Mouse (Mus musculus) intestine, embryonic 15.5 days (tissue): ENCODE measurements around the gene Olfr1039. TPM values are rescaled to one million over a fixed set of nuclear protein-coding genes. Genes with fewer than 3 reads are reported as not detected.
"Not testable (repeated sequence)": the region's sequence is repeated elsewhere in the genome, so short reads cannot be mapped to it uniquely, and the experiment has no call there.

Experiments used
- ATAC-seq: fragments of 200-750 bp; cut with Nextera tagmentation; 2 replicates; pipeline ENCODE4 v1.8.0; 2017; ENCODE audit warnings: moderate TSS enrichment, moderate library complexity
- H3K27ac ChIP-seq: fragments of 300-500 bp; sonication (generic); 2 replicates; pipeline ENCODE4 v1.5.1; 2015; ENCODE audit warnings: mild to moderate bottlenecking, inconsistent platforms
- H3K27me3 ChIP-seq: fragments of 300-500 bp; sonication (generic); replicated peaks from 2 replicates; pipeline ENCODE4 v1.6.1; 2015; ENCODE audit warnings: inconsistent platforms
- H3K36me3 ChIP-seq: fragments of 300-500 bp; sonication (generic); 2 replicates; pipeline ENCODE4 v1.6.1; 2015; ENCODE audit warnings: inconsistent platforms
- H3K4me1 ChIP-seq: fragments of 300-500 bp; sonication (generic); replicated peaks from 2 replicates; pipeline ENCODE4 v1.6.1; 2015; ENCODE audit warnings: inconsistent platforms
- H3K4me2 ChIP-seq: fragments of 300-500 bp; sonication (generic); replicated peaks from 2 replicates; pipeline ENCODE4 v1.6.1; 2015; ENCODE audit warnings: mild to moderate bottlenecking, inconsistent platforms
- H3K4me3 ChIP-seq: fragments of 300-500 bp; sonication (generic); replicated peaks from 2 replicates; pipeline ENCODE4 v1.5.1; 2015; ENCODE audit warnings: inconsistent platforms
- H3K9ac ChIP-seq: fragments of 300-500 bp; sonication (generic); 2 replicates; pipeline ENCODE4 v1.6.1; 2015; ENCODE audit warnings: inconsistent platforms
- H3K9me3 ChIP-seq: fragments of 300-500 bp; sonication (generic); 2 replicates; pipeline ENCODE4 v1.6.1; 2016; ENCODE audit warnings: inconsistent platforms
- WGBS: fragments of 180-500 bp; shearing (Covaris S2); methylation state at CpG from one replicate; pipeline ENCODE4 v1.1.7; 2015; 5-methylcytosine and 5-hydroxymethylcytosine counted together
- polyA plus RNA-seq: library from polyadenylated mRNA; unstranded; fragments of >200 nt; fragmentation: Nextera tagmentation; extraction: Ambion mirVana; gene quantifications from 2 replicates; pipeline ENCODE4 v1.2.1, GENCODE M21; 2015

Olfr1039 gene
- polyA plus RNA-seq: not detected in 2 replicates

GRCm38 (mm10) chr2:86135828-86136227, at the start of gene Olfr1039:
Gene Olfr1039, minus strand, starts transcription at chr2:86135928.
- ATAC-seq: no peak
- Histone ChIP-seq H3K36me3 (no peaks in the 10 kb centered on the region), H3K27me3 (no peaks in the 10 kb centered on the region), H3K27ac (no peak within 1 kb of the TSS), H3K4me2 (no peak within 1 kb of the TSS), H3K9me3 (no peaks in the 10 kb centered on the region), H3K4me1 (no peaks in the 10 kb centered on the region), H3K4me3 (no peak within 1 kb of the TSS), H3K9ac (no peak within 1 kb of the TSS)
- WGBS: 96% methylated on average over 1 of the region's 1 CpGs

GRCm38 (mm10) chr2:86179950-86180349, 44.2 kb upstream of the Olfr1039 start:
- ATAC-seq: no peak
- no peaks in the 10 kb centered on the region for H3K9me3 ChIP-seq
- no peak overlapping the region for H3K4me3 ChIP-seq
- H3K27me3 ChIP-seq: no peaks in the 10 kb centered on the region
- H3K4me1 ChIP-seq: no peaks in the 10 kb centered on the region
- H3K9ac ChIP-seq: no peak overlapping the region
- WGBS: 76% methylated on average over 3 of the region's 3 CpGs
- H3K36me3 ChIP-seq: no peaks in the 10 kb centered on the region
- no peak overlapping the region for H3K27ac ChIP-seq
- no peak overlapping the region for H3K4me2 ChIP-seq

- Histone ChIP-seq H3K4me3 (no peak within 1 kb of the TSS), H3K4me2 (no peak within 1 kb of the TSS), H3K36me3 (no peaks in the 10 kb centered on the region), H3K27ac (no peak within 1 kb of the TSS), H3K4me1 (no peaks in the 10 kb centered on the region), H3K9me3 (no peaks in the 10 kb centered on the region), H3K27me3 (no peaks in the 10 kb centered on the region), H3K9ac (no peak within 1 kb of the TSS)
- ATAC-seq: no peak
Observed at GRCm38 (mm10) chr2:86177720-86178119, 42.0 kb upstream of the Olfr1039 start, which contains the start of gene Olfr1044. Gene Olfr1044, minus strand, starts transcription at chr2:86177820.

GRCm38 (mm10) chr2:86175422-86175821, 39.7 kb upstream of the Olfr1039 start:
- ATAC-seq, H3K9me3 ChIP-seq, H3K36me3 ChIP-seq, H3K9ac ChIP-seq, H3K4me3 ChIP-seq, H3K4me1 ChIP-seq, H3K4me2 ChIP-seq, H3K27ac ChIP-seq, H3K27me3 ChIP-seq: not testable (repeated sequence)
- 84% methylated on average over 7 of the region's 7 CpGs for WGBS

GRCm38 (mm10) chr2:86167422-86167821, 31.7 kb upstream of the Olfr1039 start, which contains the start of gene Olfr1043:
Gene Olfr1043, minus strand, starts transcription at chr2:86167522.
- ATAC-seq: no peak
- WGBS: 94% methylated on average over 2 of the region's 2 CpGs
- H3K36me3 ChIP-seq: no peaks in the 10 kb centered on the region

GRCm38 (mm10) chr2:86161738-86162137, 26.0 kb upstream of the Olfr1039 start, which contains the start of gene Olfr1042:
Gene Olfr1042, minus strand, starts transcription at chr2:86161838.
- no peaks in the 10 kb centered on the region for H3K9me3 ChIP-seq
- 81% methylated on average over 2 of the region's 2 CpGs for WGBS
- H3K27ac ChIP-seq: no peak within 1 kb of the TSS
- ATAC-seq: no peak
- no peaks in the 10 kb centered on the region for H3K36me3 ChIP-seq
- H3K4me1 ChIP-seq: no peaks in the 10 kb centered on the region
- no peak within 1 kb of the TSS for H3K4me2 ChIP-seq
- no peaks in the 10 kb centered on the region for H3K27me3 ChIP-seq
- H3K4me3 ChIP-seq: no peak within 1 kb of the TSS
- no peak within 1 kb of the TSS for H3K9ac ChIP-seq

More at GRCm38 (mm10) chr2:86167422-86167821, 31.7 kb upstream of the Olfr1039 start, which contains the start of gene Olfr1043:
- Histone ChIP-seq H3K9me3 (no peaks in the 10 kb centered on the region), H3K4me3 (no peak within 1 kb of the TSS), H3K27ac (no peak within 1 kb of the TSS), H3K9ac (no peak within 1 kb of the TSS), H3K4me2 (no peak within 1 kb of the TSS), H3K4me1 (no peaks in the 10 kb centered on the region), H3K27me3 (no peaks in the 10 kb centered on the region)

- WGBS: 80% methylated on average over 1 of the region's 1 CpGs
- Histone ChIP-seq H3K27ac (no peak within 1 kb of the TSS), H3K4me3 (no peak within 1 kb of the TSS), H3K9ac (no peak within 1 kb of the TSS), H3K9me3 (no peaks in the 10 kb centered on the region), H3K4me1 (no peaks in the 10 kb centered on the region), H3K4me2 (no peak within 1 kb of the TSS), H3K36me3 (no peaks in the 10 kb centered on the region), H3K27me3 (no peaks in the 10 kb centered on the region)
- no peak for ATAC-seq
Observed at GRCm38 (mm10) chr2:86146632-86147031, 10.9 kb upstream of the Olfr1039 start, which contains the start of gene Olfr1040. Gene Olfr1040, minus strand, starts transcription at chr2:86146732.

- H3K4me3 ChIP-seq: no peak within 1 kb of the TSS
- ATAC-seq: no peak
- no peaks in the 10 kb centered on the region for H3K9me3 ChIP-seq
- H3K27me3 ChIP-seq: no peaks in the 10 kb centered on the region
- no peak within 1 kb of the TSS for H3K9ac ChIP-seq
- no peaks in the 10 kb centered on the region for H3K4me1 ChIP-seq
- 87% methylated on average over 2 of the region's 2 CpGs for WGBS
- H3K27ac ChIP-seq: no peak within 1 kb of the TSS
- H3K36me3 ChIP-seq: no peaks in the 10 kb centered on the region
- H3K4me2 ChIP-seq: no peak within 1 kb of the TSS
Observed at GRCm38 (mm10) chr2:86087285-86087684, 48.4 kb downstream of the Olfr1039 start, which contains the start of gene Olfr1037. Gene Olfr1037, minus strand, starts transcription at chr2:86087385.

- H3K9ac ChIP-seq, H3K27ac ChIP-seq, H3K4me1 ChIP-seq, H3K36me3 ChIP-seq, H3K27me3 ChIP-seq, ATAC-seq, H3K9me3 ChIP-seq, H3K4me3 ChIP-seq, H3K4me2 ChIP-seq: not testable (repeated sequence)
- WGBS: 80% methylated on average over 1 of the region's 1 CpGs
Observed at GRCm38 (mm10) chr2:86080478-86080877, 55.2 kb downstream of the Olfr1039 start.

Other genes starting within 250 kb of the Olfr1039 start
- not detected in 2 replicates for gene Olfr1024, start 230.9 kb downstream of the Olfr1039 start, polyA plus RNA-seq
- not detected in 2 replicates for gene Olfr1025-ps1, start 220.7 kb downstream of the Olfr1039 start, polyA plus RNA-seq
- not detected in 2 replicates for gene Olfr1026, start 214.4 kb downstream of the Olfr1039 start, polyA plus RNA-seq
- gene Olfr1028, start 185.5 kb downstream of the Olfr1039 start, polyA plus RNA-seq: not detected in 2 replicates
- gene Olfr1029, start 162.0 kb downstream of the Olfr1039 start, polyA plus RNA-seq: not detected in 2 replicates
- gene Olfr1030, start 156.7 kb downstream of the Olfr1039 start, polyA plus RNA-seq: not detected in 2 replicates
- not detected in 2 replicates for gene Olfr1031, start 145.6 kb downstream of the Olfr1039 start, polyA plus RNA-seq
- gene Olfr1032, start 130.4 kb downstream of the Olfr1039 start, polyA plus RNA-seq: not detected in 2 replicates
- gene Olfr1033, start 115.3 kb downstream of the Olfr1039 start, polyA plus RNA-seq: 2.8 and 3.4 TPM in 2 replicates
- 0.03 and 0.06 TPM in 2 replicates for gene Olfr1034, start 90.1 kb downstream of the Olfr1039 start, polyA plus RNA-seq
- gene Olfr1036, start 61.9 kb downstream of the Olfr1039 start, polyA plus RNA-seq: not detected in 2 replicates
- gene Olfr1037, start 48.5 kb downstream of the Olfr1039 start, polyA plus RNA-seq: not detected in 2 replicates
- gene Olfr1040, start 10.8 kb upstream of the Olfr1039 start, polyA plus RNA-seq: not detected in 2 replicates
- not detected in 2 replicates for gene Olfr1042, start 25.9 kb upstream of the Olfr1039 start, polyA plus RNA-seq
- not detected in 2 replicates for gene Olfr1043, start 31.6 kb upstream of the Olfr1039 start, polyA plus RNA-seq
- gene Olfr1044, start 41.9 kb upstream of the Olfr1039 start, polyA plus RNA-seq: not detected in 2 replicates
- gene Olfr52, start 49.8 kb upstream of the Olfr1039 start, polyA plus RNA-seq: not detected in 2 replicates
- gene Olfr1045, start 67.1 kb upstream of the Olfr1039 start, polyA plus RNA-seq: not detected in 2 replicates
- not detected in 2 replicates for gene Olfr1046, start 83.4 kb upstream of the Olfr1039 start, polyA plus RNA-seq
- gene Olfr1047, start 95.5 kb upstream of the Olfr1039 start, polyA plus RNA-seq: not detected in 2 replicates
- not detected in 2 replicates for gene Olfr1048, start 104.4 kb upstream of the Olfr1039 start, polyA plus RNA-seq
- gene Olfr1049, start 122.4 kb upstream of the Olfr1039 start, polyA plus RNA-seq: not detected in 2 replicates
- gene Olfr1051, start 143.2 kb upstream of the Olfr1039 start, polyA plus RNA-seq: not detected in 2 replicates
- gene Olfr1052, start 156.5 kb upstream of the Olfr1039 start, polyA plus RNA-seq: not detected in 2 replicates
- not detected in 2 replicates for gene Olfr1053, start 179.4 kb upstream of the Olfr1039 start, polyA plus RNA-seq
- gene Olfr1054, start 199.5 kb upstream of the Olfr1039 start, polyA plus RNA-seq: not detected in 2 replicates
- gene Olfr1055, start 214.4 kb upstream of the Olfr1039 start, polyA plus RNA-seq: not detected in 2 replicates
- not detected in 2 replicates for gene Olfr1056, start 226.5 kb upstream of the Olfr1039 start, polyA plus RNA-seq
- not detected in 2 replicates for gene Olfr1057, start 242.5 kb upstream of the Olfr1039 start, polyA plus RNA-seq